Mouse (Mus musculus): ENCODE results near the gene 1700008O03Rik. TPM values are rescaled to one million over a fixed set of nuclear protein-coding genes. Genes with fewer than 3 reads are reported as not detected.

Gene 1700008O03Rik
- polyA plus RNA-seq, 1 experiment from 2014 or later, result 0.40 TPM

- H3K4me1 ChIP-seq (replicated peaks), result no peaks in the 10 kb centered on the region
- H3K4me2 ChIP-seq, result no peak overlapping the region
- no peak overlapping the region for H3K27ac ChIP-seq (ENCODE audit: poor library complexity, severe bottlenecking)
- H3K9me3 ChIP-seq (replicated peaks), result no peaks in the 10 kb centered on the region
- no peak overlapping the region for H3K9ac ChIP-seq
- WGBS, result 55% methylated on average over 1 of the region's 1 CpGs
- ATAC-seq (ENCODE audit: insufficient number of reproducible peaks, low FRiP score), result no peak
- no peaks in the 10 kb centered on the region for H3K36me3 ChIP-seq
- H3K4me3 ChIP-seq, result no peak overlapping the region
- H3K27me3 ChIP-seq (replicated peaks), result peaks cover 70% of the 10 kb centered on the region
Measured at GRCm38 (mm10) chr7:44322290-44322689, 63.3 kb downstream of the 1700008O03Rik start.

- WGBS, result 34% methylated on average over 8 of the region's 8 CpGs
- H3K9me3 ChIP-seq (replicated peaks), result no peaks in the 10 kb centered on the region
- H3K4me1 ChIP-seq (replicated peaks), result no peaks in the 10 kb centered on the region
- no peak overlapping the region for H3K9ac ChIP-seq
- no peak for ATAC-seq (ENCODE audit: insufficient number of reproducible peaks, low FRiP score)
- peaks cover 67% of the 10 kb centered on the region for H3K27me3 ChIP-seq (replicated peaks)
- H3K4me3 ChIP-seq, result no peak overlapping the region
- H3K4me2 ChIP-seq, result no peak overlapping the region
- no peak overlapping the region for H3K27ac ChIP-seq (ENCODE audit: poor library complexity, severe bottlenecking)
- no peaks in the 10 kb centered on the region for H3K36me3 ChIP-seq
Measured at GRCm38 (mm10) chr7:44320886-44321285, 64.7 kb downstream of the 1700008O03Rik start.

GRCm38 (mm10) chr7:44317913-44318312, 67.7 kb downstream of the 1700008O03Rik start:
- ATAC-seq (ENCODE audit: insufficient number of reproducible peaks, low FRiP score), result no peak
- WGBS, result 33% methylated on average over 4 of the region's 4 CpGs

GRCm38 (mm10) chr7:44312484-44312883, 73.1 kb downstream of the 1700008O03Rik start:
- peaks cover 16% of the 10 kb centered on the region for H3K4me1 ChIP-seq (replicated peaks)
- no peak overlapping the region for H3K4me3 ChIP-seq
- no peak for ATAC-seq (ENCODE audit: insufficient number of reproducible peaks, low FRiP score)
- no peak overlapping the region for H3K27ac ChIP-seq (ENCODE audit: poor library complexity, severe bottlenecking)
- H3K9me3 ChIP-seq (replicated peaks), result no peaks in the 10 kb centered on the region
- no peak overlapping the region for H3K9ac ChIP-seq
- peaks cover 93% of the 10 kb centered on the region for H3K27me3 ChIP-seq (replicated peaks)
- no peaks in the 10 kb centered on the region for H3K36me3 ChIP-seq
- WGBS, result 41% methylated on average over 16 of the region's 16 CpGs
- H3K4me2 ChIP-seq, result no peak overlapping the region

More at GRCm38 (mm10) chr7:44317913-44318312, 67.7 kb downstream of the 1700008O03Rik start:
- Histone ChIP-seq H3K4me2 (no peak overlapping the region), H3K27me3 (replicated peaks) (peaks cover 71% of the 10 kb centered on the region), H3K36me3 (no peaks in the 10 kb centered on the region), H3K4me3 (no peak overlapping the region), H3K27ac (ENCODE audit: poor library complexity, severe bottlenecking) (no peak overlapping the region), H3K9me3 (replicated peaks) (no peaks in the 10 kb centered on the region), H3K4me1 (replicated peaks) (no peaks in the 10 kb centered on the region), H3K9ac (no peak overlapping the region)

- H3K36me3 ChIP-seq, result no peaks in the 10 kb centered on the region
- H3K27ac ChIP-seq (ENCODE audit: poor library complexity, severe bottlenecking), result no peak overlapping the region
- 12% methylated on average over 6 of the region's 6 CpGs for WGBS
- H3K4me3 ChIP-seq, result 0 out of 2 replicates have a peak overlapping the region, but pooled peaks have one; percentile 53
- no peaks in the 10 kb centered on the region for H3K9me3 ChIP-seq (replicated peaks)
- H3K4me2 ChIP-seq, result peak overlapping the region; percentile 95; the same call in 1 of the 2 replicates
- peaks cover 98% of the 10 kb centered on the region for H3K27me3 ChIP-seq (replicated peaks)
- no peak for ATAC-seq (ENCODE audit: insufficient number of reproducible peaks, low FRiP score)
- H3K9ac ChIP-seq, result peak overlapping the region; percentile 71; the same call in 1 of the 2 replicates
- H3K4me1 ChIP-seq (replicated peaks), result peaks cover 16% of the 10 kb centered on the region
Measured at GRCm38 (mm10) chr7:44311713-44312304, 73.8 kb downstream of the 1700008O03Rik start.

- H3K4me2 ChIP-seq, result peak overlapping the region; percentile 95
- no peak overlapping the region for H3K27ac ChIP-seq (ENCODE audit: poor library complexity, severe bottlenecking)
- WGBS, result 1% methylated on average over 38 of the region's 38 CpGs
- peaks cover 16% of the 10 kb centered on the region for H3K4me1 ChIP-seq (replicated peaks)
- peak overlapping the region; percentile 53 for H3K4me3 ChIP-seq
- peaks cover 97% of the 10 kb centered on the region for H3K27me3 ChIP-seq (replicated peaks)
- ATAC-seq (ENCODE audit: insufficient number of reproducible peaks, low FRiP score), result peak; percentile 43; the same call in 1 of the 2 replicates
- peak overlapping the region; percentile 71 for H3K9ac ChIP-seq
- no peaks in the 10 kb centered on the region for H3K36me3 ChIP-seq
- no peaks in the 10 kb centered on the region for H3K9me3 ChIP-seq (replicated peaks)
Measured at GRCm38 (mm10) chr7:44310878-44311712, 74.5 kb downstream of the 1700008O03Rik start.

- 1% methylated on average over 37 of the region's 40 CpGs for WGBS
- no peak overlapping the region for H3K27ac ChIP-seq (ENCODE audit: poor library complexity, severe bottlenecking)
- peak; percentile 15; the same call in 1 of the 2 replicates for ATAC-seq (ENCODE audit: insufficient number of reproducible peaks, low FRiP score)
Measured at GRCm38 (mm10) chr7:44310285-44310877, 75.2 kb downstream of the 1700008O03Rik start.

More at GRCm38 (mm10) chr7:44310285-44310877, 75.2 kb downstream of the 1700008O03Rik start:
- H3K4me3 ChIP-seq, result peak overlapping the region; percentile 53
- peak overlapping the region; percentile 71 for H3K9ac ChIP-seq
- H3K36me3 ChIP-seq, result no peaks in the 10 kb centered on the region
- peaks cover 16% of the 10 kb centered on the region for H3K4me1 ChIP-seq (replicated peaks)
- no peaks in the 10 kb centered on the region for H3K9me3 ChIP-seq (replicated peaks)
- H3K4me2 ChIP-seq, result peak overlapping the region; percentile 95
- H3K27me3 ChIP-seq (replicated peaks), result peaks cover 90% of the 10 kb centered on the region

Other genes starting within 250 kb of the 1700008O03Rik start
- not detected in 2 replicates for gene Klk1b16, start 249.1 kb downstream of the 1700008O03Rik start, polyA plus RNA-seq (2016; fragmentation: Nextera tagmentation; extraction: Ambion mirVana)
- gene Klk1b24, start 197.6 kb downstream of the 1700008O03Rik start, polyA plus RNA-seq (2016; fragmentation: Nextera tagmentation; extraction: Ambion mirVana), result not detected in 2 replicates
- not detected in 2 replicates for gene Klk1b3, start 187.6 kb downstream of the 1700008O03Rik start, polyA plus RNA-seq (2016; fragmentation: Nextera tagmentation; extraction: Ambion mirVana)
- not detected in 2 replicates for gene Klk1b4, start 178.4 kb downstream of the 1700008O03Rik start, polyA plus RNA-seq (2016; fragmentation: Nextera tagmentation; extraction: Ambion mirVana)
- gene Klk1b5, start 169.9 kb downstream of the 1700008O03Rik start, polyA plus RNA-seq (2016; fragmentation: Nextera tagmentation; extraction: Ambion mirVana), result not detected in 2 replicates
- gene Klk1, start 160.5 kb downstream of the 1700008O03Rik start, polyA plus RNA-seq (2016; fragmentation: Nextera tagmentation; extraction: Ambion mirVana), result not detected in 2 replicates
- not detected in 2 replicates for gene Gm36864, start 149.6 kb downstream of the 1700008O03Rik start, polyA plus RNA-seq (2016; fragmentation: Nextera tagmentation; extraction: Ambion mirVana)
- 1.2 and 1.6 TPM in 2 replicates for gene 1700028J19Rik, start 139.1 kb downstream of the 1700008O03Rik start, polyA plus RNA-seq (2016; fragmentation: Nextera tagmentation; extraction: Ambion mirVana)
- gene 2410002F23Rik, start 139.1 kb downstream of the 1700008O03Rik start, polyA plus RNA-seq (2016; fragmentation: Nextera tagmentation; extraction: Ambion mirVana), result 99.8 and 109 TPM in 2 replicates
- not detected in 2 replicates for gene Acp4, start 128.4 kb downstream of the 1700008O03Rik start, polyA plus RNA-seq (2016; fragmentation: Nextera tagmentation; extraction: Ambion mirVana)
- gene Gm15517, start 124.4 kb downstream of the 1700008O03Rik start, polyA plus RNA-seq (2016; fragmentation: Nextera tagmentation; extraction: Ambion mirVana), result not detected in 2 replicates
- gene Clec11a, start 78.9 kb downstream of the 1700008O03Rik start, polyA plus RNA-seq (2016; fragmentation: Nextera tagmentation; extraction: Ambion mirVana), result 0.68 and 0.79 TPM in 2 replicates
- 0.80 and 0.86 TPM in 2 replicates for gene Shank1, start 75.6 kb downstream of the 1700008O03Rik start, polyA plus RNA-seq (2016; fragmentation: Nextera tagmentation; extraction: Ambion mirVana)
- gene Syt3, start 1.7 kb downstream of the 1700008O03Rik start, polyA plus RNA-seq (2016; fragmentation: Nextera tagmentation; extraction: Ambion mirVana), result 0.55 and 0.63 TPM in 2 replicates
- gene Lrrc4b, start 43.2 kb upstream of the 1700008O03Rik start, polyA plus RNA-seq (2016; fragmentation: Nextera tagmentation; extraction: Ambion mirVana), result 2.3 and 2.4 TPM in 2 replicates
- gene Aspdh, start 79.6 kb upstream of the 1700008O03Rik start, polyA plus RNA-seq (2016; fragmentation: Nextera tagmentation; extraction: Ambion mirVana), result 0.46 and 1.5 TPM in 2 replicates
- 141 and 145 TPM in 2 replicates for gene Josd2, start 82.2 kb upstream of the 1700008O03Rik start, polyA plus RNA-seq (2016; fragmentation: Nextera tagmentation; extraction: Ambion mirVana)
- 111 and 114 TPM in 2 replicates for gene Emc10, start 110.7 kb upstream of the 1700008O03Rik start, polyA plus RNA-seq (2016; fragmentation: Nextera tagmentation; extraction: Ambion mirVana)
- 10.1 and 12.7 TPM in 2 replicates for gene Fam71e1, start 110.8 kb upstream of the 1700008O03Rik start, polyA plus RNA-seq (2016; fragmentation: Nextera tagmentation; extraction: Ambion mirVana)
- 0.94 and 1.2 TPM in 2 replicates for gene Mybpc2, start 138.8 kb upstream of the 1700008O03Rik start, polyA plus RNA-seq (2016; fragmentation: Nextera tagmentation; extraction: Ambion mirVana)
- gene Spib, start 146.3 kb upstream of the 1700008O03Rik start, polyA plus RNA-seq (2016; fragmentation: Nextera tagmentation; extraction: Ambion mirVana), result 0.15 TPM in 1 of 2 replicates, not detected in the other
- gene Pold1, start 163.0 kb upstream of the 1700008O03Rik start, polyA plus RNA-seq (2016; fragmentation: Nextera tagmentation; extraction: Ambion mirVana), result 63.1 and 68.1 TPM in 2 replicates
- 54.7 and 55.3 TPM in 2 replicates for gene Nr1h2, start 168.1 kb upstream of the 1700008O03Rik start, polyA plus RNA-seq (2016; fragmentation: Nextera tagmentation; extraction: Ambion mirVana)
- 0.12 TPM in 1 of 2 replicates, not detected in the other for gene Napsa, start 186.6 kb upstream of the 1700008O03Rik start, polyA plus RNA-seq (2016; fragmentation: Nextera tagmentation; extraction: Ambion mirVana)
- gene Kcnc3, start 204.8 kb upstream of the 1700008O03Rik start, polyA plus RNA-seq (2016; fragmentation: Nextera tagmentation; extraction: Ambion mirVana), result 0.15 and 0.17 TPM in 2 replicates